Mouse (Mus musculus): ENCODE results near the gene Chrnb2. TPM values are rescaled to one million over a fixed set of nuclear protein-coding genes. Genes with fewer than 3 reads are reported as not detected.

Gene Chrnb2
- polyA plus RNA-seq, 1 experiment: 0.32 TPM

DNA sequence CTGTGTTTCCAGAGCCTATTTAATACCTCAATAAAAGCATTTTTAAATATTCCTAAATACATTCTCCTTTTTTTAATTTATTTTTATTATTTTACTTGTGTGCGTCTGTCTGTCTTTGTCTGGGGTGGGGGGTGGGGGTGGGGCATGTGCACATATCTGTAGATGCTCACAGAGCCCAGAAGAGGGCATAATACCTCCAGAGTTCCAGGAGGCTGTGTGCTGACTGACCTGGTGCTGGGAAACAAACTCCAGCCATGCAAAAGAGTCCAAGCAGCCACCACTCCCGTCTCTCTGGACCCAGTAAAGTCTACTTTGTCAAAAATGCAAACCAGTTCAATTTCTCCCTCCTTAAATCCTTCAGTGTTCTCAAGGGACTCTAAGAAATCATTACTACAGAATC is 30.2 kb upstream of the Chrnb2 start:
- TF ChIP-seq CTCF (IDR thresholded peaks at IDR 0.05; ENCODE audit: control insufficient read depth, insufficient read depth, low read length) (no peak), POLR2A (IDR thresholded peaks at IDR 0.05; ENCODE audit: borderline replicate concordance, control insufficient read depth, low read depth, low read length) (no peak)
- H3K4me1 ChIP-seq (ENCODE audit: control insufficient read depth, insufficient read depth, low read length): no peaks in the 10 kb centered on the region
- H3K4me3 ChIP-seq (replicated peaks; ENCODE audit: control insufficient read depth, low read depth, low read length): no peak overlapping the region
- H3K27ac ChIP-seq (ENCODE audit: control insufficient read depth, insufficient read depth, low read depth, low read length, poor library complexity): no peak overlapping the region
- 80% methylated on average over 2 of the region's 2 CpGs for WGBS

DNA sequence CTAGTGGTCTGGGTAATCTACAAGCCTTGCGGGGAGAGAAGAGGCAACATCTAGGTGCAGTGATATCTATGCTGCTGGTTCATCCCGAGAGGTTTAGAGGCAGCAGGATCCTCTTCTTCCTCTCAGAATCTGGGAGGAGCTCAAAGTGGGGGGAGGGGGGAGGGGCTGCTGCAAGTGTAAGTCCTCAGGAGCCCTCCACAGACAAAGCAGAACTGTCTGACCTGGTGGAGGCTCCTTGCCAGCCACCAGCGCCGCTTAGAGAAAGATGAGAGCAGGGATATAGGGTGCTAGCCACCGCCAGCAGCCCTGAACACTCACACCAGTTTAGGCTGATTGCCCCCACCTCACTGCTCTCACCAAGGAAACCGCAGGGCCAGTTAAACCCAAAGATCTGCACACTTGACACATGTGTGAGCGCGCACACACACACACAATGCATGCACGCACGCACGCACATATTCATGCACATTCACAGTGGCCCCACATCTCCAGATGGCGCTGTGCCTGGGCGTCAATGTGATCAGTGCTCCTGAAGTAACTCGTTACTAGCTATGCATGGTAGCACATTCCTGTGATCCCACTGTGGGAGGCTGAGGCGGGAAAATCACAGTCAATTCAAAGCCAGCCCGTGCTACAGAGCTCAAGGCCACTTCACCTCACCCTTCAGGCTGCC is 24.4 kb upstream of the Chrnb2 start:
- Histone ChIP-seq H3K4me3 (replicated peaks; ENCODE audit: control insufficient read depth, low read depth, low read length) (no peak overlapping the region), H3K27ac (ENCODE audit: control insufficient read depth, insufficient read depth, low read depth, low read length, poor library complexity) (no peak overlapping the region), H3K4me1 (ENCODE audit: control insufficient read depth, insufficient read depth, low read length) (no peaks in the 10 kb centered on the region)
- TF ChIP-seq POLR2A (IDR thresholded peaks at IDR 0.05; ENCODE audit: borderline replicate concordance, control insufficient read depth, low read depth, low read length) (no peak), CTCF (IDR thresholded peaks at IDR 0.05; ENCODE audit: control insufficient read depth, insufficient read depth, low read length) (no peak)
- 79% methylated on average over 16 of the region's 16 CpGs for WGBS

DNA sequence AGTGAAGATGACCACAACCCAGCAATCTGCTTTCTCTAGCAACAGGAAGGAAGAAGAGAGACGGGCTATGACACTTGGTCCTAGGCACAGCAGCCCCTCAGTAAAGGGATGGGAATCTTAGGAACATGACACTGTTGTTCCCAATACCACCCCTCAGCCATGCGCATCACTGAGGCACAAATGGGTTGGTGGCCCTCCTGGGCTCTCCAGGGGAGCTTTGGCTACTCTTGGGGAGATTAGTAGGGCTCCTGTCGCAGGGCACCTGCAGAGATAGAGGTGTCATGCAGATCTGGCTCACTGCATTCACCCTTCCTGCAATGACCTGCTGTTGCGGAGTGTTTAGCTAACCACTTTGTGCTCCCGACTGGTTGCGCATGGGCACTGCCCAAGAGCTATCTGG is 21.8 kb upstream of the Chrnb2 start:
- TF ChIP-seq POLR2A (IDR thresholded peaks at IDR 0.05; ENCODE audit: borderline replicate concordance, control insufficient read depth, low read depth, low read length) (no peak), CTCF (IDR thresholded peaks at IDR 0.05; ENCODE audit: control insufficient read depth, insufficient read depth, low read length) (no peak)
- Histone ChIP-seq H3K4me3 (replicated peaks; ENCODE audit: control insufficient read depth, low read depth, low read length) (no peak overlapping the region), H3K27ac (ENCODE audit: control insufficient read depth, insufficient read depth, low read depth, low read length, poor library complexity) (no peak overlapping the region), H3K4me1 (ENCODE audit: control insufficient read depth, insufficient read depth, low read length) (no peaks in the 10 kb centered on the region)
- WGBS: 81% methylated on average over 6 of the region's 6 CpGs

DNA sequence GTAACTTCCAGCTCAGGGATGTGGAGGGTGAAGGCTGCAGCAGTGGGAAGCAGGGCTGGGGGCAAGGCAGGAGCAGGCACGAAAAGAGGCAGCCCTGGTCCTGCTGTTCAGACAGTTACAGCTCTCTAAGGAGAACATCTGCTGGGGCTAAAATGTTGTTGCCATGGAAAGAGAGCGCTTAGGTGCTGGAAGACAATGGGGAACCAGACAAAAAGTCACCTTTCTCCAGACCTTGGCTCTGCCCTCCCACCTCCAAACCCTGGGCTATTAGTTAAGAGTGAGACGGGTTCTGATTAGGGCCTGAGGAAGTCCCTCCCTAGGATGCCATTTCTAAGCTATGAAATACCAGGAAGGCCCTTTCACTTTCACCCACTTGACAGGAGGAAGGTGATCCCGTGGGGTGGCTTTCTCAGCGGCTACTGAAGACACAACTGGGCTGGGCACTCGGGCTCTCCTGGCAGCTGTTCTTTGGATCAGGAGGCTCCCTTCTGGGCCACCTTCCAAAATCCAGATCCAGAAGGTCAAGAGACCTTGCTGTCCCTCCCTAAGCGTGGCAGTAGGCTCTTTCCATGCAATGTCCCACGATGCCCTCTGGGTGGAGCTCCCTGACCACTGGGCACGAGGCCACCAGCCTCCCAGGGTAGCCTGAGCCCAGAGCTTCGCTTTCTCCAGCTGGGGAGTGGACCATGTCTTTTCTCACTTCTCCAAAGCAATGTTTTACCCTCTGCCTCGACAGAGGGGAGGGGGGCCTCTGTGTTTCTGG is 20.7 kb upstream of the Chrnb2 start:
- Histone ChIP-seq H3K27ac (ENCODE audit: control insufficient read depth, insufficient read depth, low read depth, low read length, poor library complexity) (no peak overlapping the region), H3K4me3 (replicated peaks; ENCODE audit: control insufficient read depth, low read depth, low read length) (no peak overlapping the region), H3K4me1 (ENCODE audit: control insufficient read depth, insufficient read depth, low read length) (no peaks in the 10 kb centered on the region)
- TF ChIP-seq POLR2A (IDR thresholded peaks at IDR 0.05; ENCODE audit: borderline replicate concordance, control insufficient read depth, low read depth, low read length): 0 out of 2 replicates have a peak, but pooled peaks have one; percentile 12
- peak; percentile 92 for TF ChIP-seq CTCF (IDR thresholded peaks at IDR 0.05; ENCODE audit: control insufficient read depth, insufficient read depth, low read length)
- 13% methylated on average over 11 of the region's 11 CpGs for WGBS

DNA sequence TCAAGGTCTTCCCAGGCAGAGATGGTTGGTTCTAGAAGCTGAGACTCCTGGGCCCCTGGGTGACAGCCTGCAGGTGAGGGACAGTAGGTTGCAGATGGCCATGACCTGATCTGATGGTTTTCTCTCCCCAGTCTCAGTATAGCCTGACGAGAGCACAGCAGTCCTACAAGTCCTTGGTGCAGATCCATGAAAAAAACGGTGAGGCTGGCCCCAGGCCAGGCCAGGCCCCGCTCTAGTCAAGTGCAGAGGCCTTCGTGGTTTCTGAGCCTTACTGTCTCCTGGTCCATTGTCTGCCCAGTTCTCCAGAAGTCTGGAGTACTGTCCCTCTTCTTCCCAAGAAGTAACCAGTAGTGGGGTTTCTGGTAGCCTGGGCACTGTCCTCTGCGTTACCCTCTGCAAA is 17.2 kb upstream of the Chrnb2 start:
- TF ChIP-seq POLR2A (IDR thresholded peaks at IDR 0.05; ENCODE audit: borderline replicate concordance, control insufficient read depth, low read depth, low read length) (no peak), CTCF (IDR thresholded peaks at IDR 0.05; ENCODE audit: control insufficient read depth, insufficient read depth, low read length) (no peak)
- Histone ChIP-seq H3K4me3 (replicated peaks; ENCODE audit: control insufficient read depth, low read depth, low read length) (no peak overlapping the region), H3K4me1 (ENCODE audit: control insufficient read depth, insufficient read depth, low read length) (no peaks in the 10 kb centered on the region), H3K27ac (ENCODE audit: control insufficient read depth, insufficient read depth, low read depth, low read length, poor library complexity) (no peak overlapping the region)
- 73% methylated on average over 5 of the region's 5 CpGs for WGBS

DNA sequence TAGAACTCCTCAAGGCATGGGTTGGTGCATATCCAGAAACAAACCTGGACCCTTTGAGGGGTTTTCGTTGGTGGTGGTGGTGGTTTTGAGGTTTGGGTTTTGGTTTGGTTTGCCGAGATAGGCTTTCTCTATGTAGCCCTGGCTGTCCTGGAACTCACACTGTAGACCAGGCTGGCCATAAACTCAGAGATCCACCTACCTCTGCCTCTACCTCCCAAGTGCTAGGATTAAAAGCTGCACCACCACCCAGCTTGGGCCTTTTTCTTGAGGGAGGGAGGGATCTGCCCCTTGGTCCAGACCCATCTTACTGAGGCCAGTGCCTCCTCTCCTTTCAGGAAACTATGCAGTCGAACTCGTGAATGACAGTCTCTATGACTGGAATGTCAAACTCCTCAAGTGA is 15.7 kb upstream of the Chrnb2 start:
- 70% methylated on average over 4 of the region's 4 CpGs for WGBS

DNA sequence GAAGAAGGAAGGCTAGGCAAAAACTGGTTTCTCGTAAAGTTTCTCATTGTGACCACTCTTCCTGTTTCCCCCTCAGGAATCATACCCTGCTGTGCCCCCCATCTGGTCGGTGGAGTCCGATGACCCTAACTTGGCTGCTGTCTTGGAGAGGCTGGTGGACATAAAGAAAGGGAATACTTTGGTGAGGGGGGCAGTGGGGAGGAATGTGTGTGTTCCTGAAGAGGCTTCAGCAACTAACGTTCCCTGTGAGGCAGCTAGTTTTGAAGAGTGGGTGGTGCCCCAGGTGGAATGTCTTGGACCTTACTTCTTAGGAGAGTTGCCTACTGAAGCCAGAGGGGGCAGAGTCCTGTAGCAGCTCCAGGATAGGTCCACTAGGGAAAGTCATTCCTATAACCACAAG is 11.6 kb upstream of the Chrnb2 start:
- H3K4me3 ChIP-seq (replicated peaks; ENCODE audit: control insufficient read depth, low read depth, low read length): no peak overlapping the region
- TF ChIP-seq CTCF (IDR thresholded peaks at IDR 0.05; ENCODE audit: control insufficient read depth, insufficient read depth, low read length): no peak
- TF ChIP-seq POLR2A (IDR thresholded peaks at IDR 0.05; ENCODE audit: borderline replicate concordance, control insufficient read depth, low read depth, low read length): no peak
- peaks cover 4% of the 10 kb centered on the region; the same call in 1 of the 2 replicates for H3K4me1 ChIP-seq (ENCODE audit: control insufficient read depth, insufficient read depth, low read length)
- 80% methylated on average over 4 of the region's 4 CpGs for WGBS
- no peak overlapping the region for H3K27ac ChIP-seq (ENCODE audit: control insufficient read depth, insufficient read depth, low read depth, low read length, poor library complexity)

More for the DNA sequence above, 15.7 kb upstream of the Chrnb2 start:
- TF ChIP-seq CTCF (IDR thresholded peaks at IDR 0.05; ENCODE audit: control insufficient read depth, insufficient read depth, low read length) (no peak), POLR2A (IDR thresholded peaks at IDR 0.05; ENCODE audit: borderline replicate concordance, control insufficient read depth, low read depth, low read length) (no peak)
- Histone ChIP-seq H3K4me1 (ENCODE audit: control insufficient read depth, insufficient read depth, low read length) (no peaks in the 10 kb centered on the region), H3K4me3 (replicated peaks; ENCODE audit: control insufficient read depth, low read depth, low read length) (no peak overlapping the region), H3K27ac (ENCODE audit: control insufficient read depth, insufficient read depth, low read depth, low read length, poor library complexity) (no peak overlapping the region)

DNA sequence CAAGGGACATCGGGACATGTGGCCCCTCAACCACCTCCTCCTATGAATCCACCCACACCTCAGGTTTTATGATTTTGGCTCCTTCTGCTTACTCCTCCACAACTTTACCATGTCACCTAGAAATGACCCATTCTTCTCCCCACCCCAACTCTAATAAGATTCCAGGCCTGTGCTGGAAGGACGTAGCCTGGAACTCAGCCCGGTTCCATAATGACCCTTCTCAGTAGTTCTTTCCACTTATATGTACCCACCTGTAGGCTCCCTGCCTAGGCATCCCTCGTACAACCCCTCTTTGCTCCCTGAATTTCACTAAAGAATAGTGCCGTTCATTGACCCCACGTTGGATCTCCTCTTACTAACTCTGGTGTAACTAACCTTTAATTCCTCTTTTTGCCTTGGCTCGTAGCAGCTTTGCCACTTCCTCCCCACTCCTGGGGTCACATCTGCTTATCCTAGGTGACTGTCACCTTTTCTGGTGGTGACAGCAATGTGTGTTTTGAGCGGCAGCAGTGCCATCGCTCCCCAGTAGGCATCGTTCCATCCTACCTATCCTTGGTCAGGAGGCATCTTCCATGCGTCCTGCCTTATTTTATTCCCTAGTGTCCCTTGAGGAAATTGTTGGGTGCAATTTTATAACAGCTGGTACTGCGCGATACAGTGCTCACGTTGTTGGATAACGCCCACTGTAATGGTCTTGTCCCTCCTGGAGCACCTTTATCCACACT is 10.0 kb upstream of the Chrnb2 start:
- H3K27ac ChIP-seq (ENCODE audit: control insufficient read depth, insufficient read depth, low read depth, low read length, poor library complexity): peak overlapping the region; percentile 77
- peak overlapping the region; percentile 84 for H3K4me3 ChIP-seq (replicated peaks; ENCODE audit: control insufficient read depth, low read depth, low read length)
- WGBS: 7% methylated on average over 15 of the region's 15 CpGs
- no peak for TF ChIP-seq POLR2A (IDR thresholded peaks at IDR 0.05; ENCODE audit: borderline replicate concordance, control insufficient read depth, low read depth, low read length)
- TF ChIP-seq CTCF (IDR thresholded peaks at IDR 0.05; ENCODE audit: control insufficient read depth, insufficient read depth, low read length): no peak
- peaks cover 4% of the 10 kb centered on the region; the same call in 1 of the 2 replicates for H3K4me1 ChIP-seq (ENCODE audit: control insufficient read depth, insufficient read depth, low read length)
